Mouse (Mus musculus) bone marrow, adult 2 months (tissue): Measurements from ENCODE around the gene Prkaa2. TPM values are rescaled to one million over a fixed set of nuclear protein-coding genes. Genes with fewer than 3 reads are reported as not detected.
A peak's percentile ranks its signal among the peaks of the same experiment; 100 is the strongest.

Experiments used
- H3K27ac ChIP-seq: fragments of 200-500 bp; 2 replicates; pipeline ENCODE4 v1.5.1; 2012; ENCODE audit warnings: low read depth, mild to moderate bottlenecking, control low read depth, inconsistent platforms, low read length; ENCODE audit not compliant: control insufficient read depth, poor library complexity, insufficient read depth
- H3K4me1 ChIP-seq: fragments of 200-500 bp; 2 replicates; pipeline ENCODE4 v1.6.1; 2011; ENCODE audit warnings: low read length; ENCODE audit not compliant: control insufficient read depth, insufficient read depth
- H3K4me3 ChIP-seq: fragments of 200-500 bp; replicated peaks from 2 replicates; pipeline ENCODE3; 2011; ENCODE audit warnings: mild to moderate bottlenecking, low read depth, low read length, control low read depth; ENCODE audit not compliant: control insufficient read depth
- CTCF ChIP-seq: fragments of 200-500 bp; IDR thresholded peaks from 2 replicates; pipeline ENCODE4 v1.5.1; 2011; ENCODE audit warnings: low read length, control low read depth; ENCODE audit not compliant: control insufficient read depth, insufficient read depth
- POLR2A ChIP-seq: fragments of 200-500 bp; IDR thresholded peaks from 2 replicates; pipeline ENCODE4 v1.6.1; 2011; ENCODE audit warnings: low read depth, mild to moderate bottlenecking, control low read depth, low read length, borderline replicate concordance; ENCODE audit not compliant: control insufficient read depth
- WGBS: fragments of 180-500 bp; shearing (Covaris S2); methylation state at CpG from one replicate; pipeline ENCODE4 v1.1.7; 2018; 5-methylcytosine and 5-hydroxymethylcytosine counted together
- polyA plus RNA-seq: library from polyadenylated mRNA; stranded (reverse); fragments of >200 nt; gene quantifications from 2 replicates; pipeline ENCODE4 v1.2.4, GENCODE M21; 2011; ENCODE audit warnings: low replicate concordance; ENCODE audit not compliant: missing spikeins, insufficient read depth, insufficient read length

The Prkaa2 gene
- polyA plus RNA-seq, 1 experiment, result 0.70 TPM

GRCm38 (mm10) chr4:105071761-105072427 is 37.8 kb downstream of the Prkaa2 start:
- TF ChIP-seq CTCF (no peak), POLR2A (no peak)
- no peak overlapping the region for H3K27ac ChIP-seq
- H3K4me3 ChIP-seq, result no peak overlapping the region
- WGBS, result 36% methylated on average over 3 of the region's 3 CpGs
- no peaks in the 10 kb centered on the region; the same call in 1 of the 2 replicates for H3K4me1 ChIP-seq

GRCm38 (mm10) chr4:105070982-105071381 is 38.7 kb downstream of the Prkaa2 start:
- TF ChIP-seq POLR2A, result no peak
- peak; percentile 60 for TF ChIP-seq CTCF
- Histone ChIP-seq H3K27ac (no peak overlapping the region), H3K4me1 (no peaks in the 10 kb centered on the region; the same call in 1 of the 2 replicates), H3K4me3 (no peak overlapping the region)
- 13% methylated on average over 3 of the region's 3 CpGs for WGBS

GRCm38 (mm10) chr4:105051291-105051690 is 58.4 kb downstream of the Prkaa2 start:
- WGBS, result 93% methylated on average over 5 of the region's 5 CpGs

GRCm38 (mm10) chr4:105050041-105050440 is 59.6 kb downstream of the Prkaa2 start:
- TF ChIP-seq POLR2A (no peak), CTCF (no peak)

More at GRCm38 (mm10) chr4:105051291-105051690, 58.4 kb downstream of the Prkaa2 start:
- no peak overlapping the region for H3K27ac ChIP-seq
- no peak for TF ChIP-seq POLR2A
- no peaks in the 10 kb centered on the region for H3K4me1 ChIP-seq
- H3K4me3 ChIP-seq, result no peak overlapping the region

GRCm38 (mm10) chr4:105034259-105034658 is 75.4 kb downstream of the Prkaa2 start:
- no peak overlapping the region for H3K27ac ChIP-seq
- H3K4me1 ChIP-seq, result no peaks in the 10 kb centered on the region
- H3K4me3 ChIP-seq, result no peak overlapping the region
- TF ChIP-seq POLR2A (no peak), CTCF (no peak)

More at GRCm38 (mm10) chr4:105050041-105050440, 59.6 kb downstream of the Prkaa2 start:
- no peak overlapping the region for H3K4me3 ChIP-seq
- H3K27ac ChIP-seq, result no peak overlapping the region
- WGBS, result 83% methylated on average over 1 of the region's 1 CpGs
- H3K4me1 ChIP-seq, result no peaks in the 10 kb centered on the region

GRCm38 (mm10) chr4:105033153-105033552 is 76.5 kb downstream of the Prkaa2 start:
- no peak overlapping the region for H3K27ac ChIP-seq
- no peak overlapping the region for H3K4me3 ChIP-seq
- 70% methylated on average over 7 of the region's 7 CpGs for WGBS
- no peaks in the 10 kb centered on the region for H3K4me1 ChIP-seq
- no peak for TF ChIP-seq CTCF
- TF ChIP-seq POLR2A, result no peak

- WGBS, result 83% methylated on average over 8 of the region's 8 CpGs
- Histone ChIP-seq H3K27ac (no peak overlapping the region), H3K4me1 (no peaks in the 10 kb centered on the region), H3K4me3 (no peak overlapping the region)
- TF ChIP-seq POLR2A (no peak), CTCF (no peak)
Observed at GRCm38 (mm10) chr4:105031104-105031503, 78.6 kb downstream of the Prkaa2 start.

- 74% methylated on average over 6 of the region's 6 CpGs for WGBS
- TF ChIP-seq CTCF, result no peak
- no peak for TF ChIP-seq POLR2A
- Histone ChIP-seq H3K27ac (no peak overlapping the region), H3K4me3 (no peak overlapping the region), H3K4me1 (no peaks in the 10 kb centered on the region)
Observed at GRCm38 (mm10) chr4:105027278-105027677, 82.4 kb downstream of the Prkaa2 start.
